Mouse (Mus musculus) olfactory bulb, adult 2 months (tissue): ENCODE data around the gene Rtp4. TPM values are rescaled to one million over a fixed set of nuclear protein-coding genes. Genes with fewer than 3 reads are reported as not detected.
A peak's percentile ranks its signal among the peaks of the same experiment; 100 is the strongest.

Experiments
- H3K27ac ChIP-seq: fragments of 200-500 bp; 2 replicates; pipeline ENCODE4 v1.5.1; 2012; ENCODE audit warnings: low read depth, low read length; ENCODE audit not compliant: insufficient read depth
- H3K4me1 ChIP-seq: fragments of 200-500 bp; 2 replicates; pipeline ENCODE4 v1.6.1; 2012; ENCODE audit warnings: low read length; ENCODE audit not compliant: control insufficient read depth, insufficient read depth
- H3K4me3 ChIP-seq: fragments of 200-500 bp; 2 replicates; pipeline ENCODE4 v1.5.1; 2012; ENCODE audit warnings: mild to moderate bottlenecking, low read depth, low read length, moderate library complexity; ENCODE audit not compliant: insufficient read depth
- CTCF ChIP-seq: fragments of 200-500 bp; IDR thresholded peaks from 2 replicates; pipeline ENCODE4 v1.5.1; 2012; ENCODE audit warnings: low read depth, mild to moderate bottlenecking, low read length, moderate library complexity; ENCODE audit not compliant: insufficient read depth
- POLR2A ChIP-seq: fragments of 200-500 bp; IDR thresholded peaks from 2 replicates; pipeline ENCODE4 v1.6.1; 2012; ENCODE audit warnings: mild to moderate bottlenecking, low read depth, low read length, moderate library complexity; ENCODE audit not compliant: insufficient read depth
- WGBS: fragments of 180-500 bp; shearing (Covaris S2); methylation state at CpG from one replicate; pipeline ENCODE4 v1.1.7; 2018; 5-methylcytosine and 5-hydroxymethylcytosine counted together
- polyA plus RNA-seq: library from polyadenylated mRNA; stranded (reverse); fragments of >200 nt; gene quantifications from 2 replicates; pipeline ENCODE4 v1.2.4, GENCODE M21; 2012; ENCODE audit warnings: low replicate concordance; ENCODE audit not compliant: missing spikeins, insufficient read depth, insufficient read length

Rtp4 gene
- polyA plus RNA-seq, 1 experiment = not detected

DNA sequence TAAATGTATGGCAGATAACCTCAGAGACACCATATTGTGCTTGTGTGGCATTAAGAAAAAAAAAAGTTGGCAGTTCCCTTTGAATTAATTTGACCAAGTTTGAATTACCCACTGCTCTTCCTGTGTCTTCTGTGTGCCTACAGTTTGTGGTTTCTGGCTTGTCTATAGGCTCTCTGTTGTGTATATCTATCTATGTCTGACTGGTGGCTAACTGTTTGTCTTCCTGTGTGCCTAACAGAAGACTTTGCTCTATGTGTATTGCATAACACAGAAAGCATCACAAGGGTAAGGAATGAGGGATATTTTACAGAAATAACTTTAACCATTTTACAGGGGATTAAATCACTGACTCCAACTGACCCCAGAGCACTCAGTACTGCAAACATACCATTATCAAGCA is 77.9 kb downstream of the Rtp4 start:
- no peak overlapping the region for H3K27ac ChIP-seq
- TF ChIP-seq POLR2A (no peak), CTCF (no peak)
- H3K4me1 ChIP-seq = no peaks in the 10 kb centered on the region
- H3K4me3 ChIP-seq = no peak overlapping the region

DNA sequence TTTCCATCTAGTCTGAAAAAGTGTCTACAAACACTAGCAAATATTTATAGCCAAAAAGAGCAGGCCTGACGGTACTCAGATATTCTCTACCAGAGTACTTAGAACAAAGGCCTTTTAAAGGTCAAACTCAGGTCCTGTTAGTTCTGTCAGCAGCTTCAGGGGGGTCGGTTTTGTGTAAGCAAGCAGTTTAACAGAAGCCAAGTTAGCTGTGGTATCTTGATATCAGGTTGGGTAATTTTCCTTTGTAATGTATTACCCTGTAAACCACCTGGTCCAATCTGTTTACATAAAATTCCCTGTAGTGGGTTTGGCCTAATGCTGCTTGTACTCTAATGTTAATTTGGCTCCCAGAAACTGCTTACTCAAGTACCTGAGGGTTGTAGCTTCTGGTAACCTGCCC is 86.1 kb downstream of the Rtp4 start:
- 0 out of 2 replicates have a peak, but pooled peaks cover 5% of the 10 kb centered on the region for H3K4me1 ChIP-seq
- no peak overlapping the region for H3K4me3 ChIP-seq
- no peak overlapping the region for H3K27ac ChIP-seq
- 96% methylated on average over 2 of the region's 2 CpGs for WGBS
- TF ChIP-seq CTCF (no peak), POLR2A (no peak)

DNA sequence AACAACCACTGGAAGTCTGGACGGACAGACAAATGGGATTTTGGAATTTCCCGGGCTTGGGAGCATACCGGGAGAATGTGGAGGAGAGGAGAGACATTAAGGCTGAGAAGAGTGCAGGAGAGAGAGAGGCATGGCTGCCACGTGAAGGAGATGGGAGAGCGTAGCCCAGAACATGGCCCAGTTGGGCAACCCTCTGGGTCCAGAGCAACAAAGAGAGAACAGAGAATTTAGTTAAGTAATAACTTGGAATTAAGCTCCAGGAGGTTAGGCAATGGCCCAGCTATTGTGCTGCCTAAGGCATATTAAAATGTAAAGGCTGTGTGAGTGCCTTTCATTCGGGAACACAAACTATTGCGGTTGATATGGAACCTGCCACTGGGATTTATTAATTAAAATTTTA is 86.6 kb downstream of the Rtp4 start:
- WGBS = 96% methylated on average over 7 of the region's 7 CpGs
- no peak for TF ChIP-seq CTCF
- no peak for TF ChIP-seq POLR2A
- no peak overlapping the region for H3K27ac ChIP-seq
- no peak overlapping the region for H3K4me3 ChIP-seq
- 0 out of 2 replicates have a peak, but pooled peaks cover 5% of the 10 kb centered on the region for H3K4me1 ChIP-seq

DNA sequence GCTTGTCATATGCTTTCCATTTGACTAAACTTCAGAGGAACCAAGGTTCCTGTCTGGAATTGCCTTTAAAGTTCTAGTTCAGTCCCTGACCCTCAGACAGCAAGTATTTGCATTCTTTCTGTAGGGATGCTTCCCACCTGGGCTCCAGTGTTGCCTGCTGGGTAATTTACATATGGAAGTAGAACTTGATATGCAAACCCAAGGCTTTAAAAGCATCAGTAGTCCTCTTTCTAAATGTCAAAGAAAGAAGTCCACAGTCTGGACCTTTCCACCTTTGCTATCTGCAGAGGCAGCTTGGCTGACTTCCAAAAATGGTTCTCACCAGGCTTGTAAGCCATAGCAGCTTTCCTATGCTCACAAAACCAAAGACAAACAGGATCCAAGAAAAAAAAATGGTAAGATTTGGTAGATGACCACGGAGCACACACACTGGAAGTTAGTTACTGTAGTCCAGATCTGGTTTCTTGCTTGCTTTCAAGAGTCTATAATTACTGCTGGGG is 87.9 kb downstream of the Rtp4 start:
- WGBS = 53% methylated on average over 1 of the region's 1 CpGs
- H3K27ac ChIP-seq = no peak overlapping the region

GRCm38 (mm10) chr16:23609748-23610185 is 89.7 kb downstream of the Rtp4 start:
- H3K4me3 ChIP-seq = peak overlapping the region; percentile 35
- WGBS = 21% methylated on average over 11 of the region's 11 CpGs
- TF ChIP-seq POLR2A = no peak
- 0 out of 2 replicates have a peak, but pooled peaks cover 5% of the 10 kb centered on the region for H3K4me1 ChIP-seq
- no peak overlapping the region; the same call in 1 of the 2 replicates for H3K27ac ChIP-seq

More for the DNA sequence above, 87.9 kb downstream of the Rtp4 start:
- H3K4me3 ChIP-seq = no peak overlapping the region
- TF ChIP-seq POLR2A (no peak), CTCF (no peak)
- 0 out of 2 replicates have a peak, but pooled peaks cover 5% of the 10 kb centered on the region for H3K4me1 ChIP-seq

- peaks cover 4% of the 10 kb centered on the region; the same call in 1 of the 2 replicates for H3K4me1 ChIP-seq
- H3K27ac ChIP-seq = no peak overlapping the region
- WGBS = 21% methylated on average over 4 of the region's 4 CpGs
- TF ChIP-seq CTCF (no peak), POLR2A (no peak)
- H3K4me3 ChIP-seq = no peak overlapping the region
Observed at GRCm38 (mm10) chr16:23624205-23624604, 104.1 kb downstream of the Rtp4 start.

- 72% methylated on average over 2 of the region's 2 CpGs for WGBS
- no peak for TF ChIP-seq CTCF
- TF ChIP-seq POLR2A = no peak
Observed at GRCm38 (mm10) chr16:23631531-23631930, 111.4 kb downstream of the Rtp4 start.

GRCm38 (mm10) chr16:23632681-23633080 is 112.6 kb downstream of the Rtp4 start:
- Histone ChIP-seq H3K4me3 (no peak overlapping the region), H3K27ac (no peak overlapping the region), H3K4me1 (no peaks in the 10 kb centered on the region)
- WGBS = 77% methylated on average over 2 of the region's 2 CpGs
- TF ChIP-seq POLR2A (no peak), CTCF (no peak)

More at GRCm38 (mm10) chr16:23631531-23631930, 111.4 kb downstream of the Rtp4 start:
- no peaks in the 10 kb centered on the region for H3K4me1 ChIP-seq
- no peak overlapping the region for H3K4me3 ChIP-seq
- no peak overlapping the region for H3K27ac ChIP-seq

DNA sequence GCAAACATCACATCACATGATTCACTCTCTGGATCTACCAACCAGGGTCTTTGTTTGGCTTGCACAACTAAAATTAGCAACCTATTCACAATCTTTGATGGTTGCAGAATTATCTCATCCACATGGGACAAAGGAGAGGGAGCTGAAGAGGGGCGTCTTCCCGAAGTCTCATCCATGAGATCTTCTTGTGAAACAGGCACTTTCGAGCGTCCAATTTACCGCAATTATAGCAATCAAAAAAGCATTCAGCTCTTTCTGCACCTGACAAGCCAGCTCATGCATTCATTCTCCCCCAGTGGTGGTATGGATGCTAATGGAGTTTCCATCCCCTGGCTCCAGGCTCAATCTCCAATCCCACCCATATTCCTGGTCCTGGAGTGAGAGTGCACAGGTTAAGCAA is 132.9 kb downstream of the Rtp4 start:
- WGBS = 78% methylated on average over 5 of the region's 5 CpGs
- H3K4me3 ChIP-seq = no peak overlapping the region
- TF ChIP-seq POLR2A (no peak), CTCF (no peak)
- no peak overlapping the region for H3K27ac ChIP-seq
- no peaks in the 10 kb centered on the region for H3K4me1 ChIP-seq

- no peak overlapping the region for H3K27ac ChIP-seq
- 82% methylated on average over 4 of the region's 4 CpGs for WGBS
Observed at GRCm38 (mm10) chr16:23653479-23653878, 133.4 kb downstream of the Rtp4 start.

More at GRCm38 (mm10) chr16:23653479-23653878, 133.4 kb downstream of the Rtp4 start:
- TF ChIP-seq CTCF = no peak
- no peak for TF ChIP-seq POLR2A
- no peaks in the 10 kb centered on the region for H3K4me1 ChIP-seq
- H3K4me3 ChIP-seq = no peak overlapping the region
